Mouse (Mus musculus) adrenal gland, adult (tissue): Measurements from ENCODE around the gene Ermard.
"Not testable (repeated sequence)": the region's sequence is repeated elsewhere in the genome, so short reads cannot be mapped to it uniquely, and the experiment has no call there.

Experiments used
- DNase-seq, 2 experiments: peaks; one replicate each; pipeline ENCODE4 v3.0.0; 2022 to 2023; ENCODE audit warnings: low spot score in 1 of 2; ENCODE audit not compliant: inconsistent age in 2 of 2

The Ermard gene

GRCm38 (mm10) chr17:15041175-15041729 lies at the start of gene Ermard, which contains the start of the genes Tcte3 and Gm3448:
Ermard (plus strand) TSS chr17:15041208.
Tcte3 (minus strand) TSS chr17:15041488.
Gm3448 (minus strand) TSS chr17:15041537.
- DNase-seq = peak; percentile 52 to 85

- not testable (repeated sequence) for DNase-seq
These were observed 48.4 kb upstream of the Ermard start for GRCm38 (mm10) chr17:14992522-14993138.

- DNase-seq = not testable (repeated sequence)
These were observed 47.7 kb upstream of the Ermard start for GRCm38 (mm10) chr17:14993139-14993832.

- DNase-seq = not testable (repeated sequence)
These were observed 46.9 kb upstream of the Ermard start for GRCm38 (mm10) chr17:14994140-14994539.

GRCm38 (mm10) chr17:15000047-15000446 lies 41.0 kb upstream of the Ermard start:
- not testable (repeated sequence) for DNase-seq

GRCm38 (mm10) chr17:15009088-15009487 lies 31.9 kb upstream of the Ermard start:
- DNase-seq = not testable (repeated sequence)

GRCm38 (mm10) chr17:15009706-15010413 lies 31.1 kb upstream of the Ermard start, which contains the start of gene Gm3435:
Gm3435 (plus strand) TSS chr17:15010176.
- DNase-seq = not testable (repeated sequence)

GRCm38 (mm10) chr17:15021503-15022220 lies 19.3 kb upstream of the Ermard start:
- peak in 1 of 2 experiments; percentile 23 for DNase-seq

- not testable (repeated sequence) for DNase-seq
These were observed 17.0 kb upstream of the Ermard start for GRCm38 (mm10) chr17:15023878-15024492.

GRCm38 (mm10) chr17:15024502-15025193 lies 16.4 kb upstream of the Ermard start:
- not testable (repeated sequence) for DNase-seq

- not testable (repeated sequence) for DNase-seq
These were observed 15.5 kb upstream of the Ermard start for GRCm38 (mm10) chr17:15025513-15025912.

GRCm38 (mm10) chr17:15031414-15031813 lies 9.6 kb upstream of the Ermard start:
- DNase-seq = not testable (repeated sequence)

GRCm38 (mm10) chr17:15040455-15040854 lies 553 bp upstream of the Ermard start:
- not testable (repeated sequence) for DNase-seq

- DNase-seq = not testable (repeated sequence)
These were observed 9.3 kb downstream of the Ermard start for GRCm38 (mm10) chr17:15050338-15050737.

- not testable (repeated sequence) for DNase-seq
These were observed 11.8 kb downstream of the Ermard start for GRCm38 (mm10) chr17:15052766-15053165.

GRCm38 (mm10) chr17:15053183-15053828 lies 12.3 kb downstream of the Ermard start:
- peak in 1 of 2 experiments; percentile 2 for DNase-seq

GRCm38 (mm10) chr17:15053829-15054200 lies 12.8 kb downstream of the Ermard start:
- peak; percentile 6 to 30 for DNase-seq

GRCm38 (mm10) chr17:15055925-15056324 lies 14.9 kb downstream of the Ermard start:
- DNase-seq = peak in 1 of 2 experiments; percentile 0

- DNase-seq = no peak
These were observed 17.2 kb downstream of the Ermard start for GRCm38 (mm10) chr17:15058161-15058591.
